19 mouse cellular contexts compared by ENCODE assay signal in genomic region chr4:71131670-71132317, GRCm38 (mm10).
DNase-seq lines count a peak whose midpoint lies in the region; ATAC-seq lines count a peak whose summit lies in the region.
"Had no signal": no experiment of that assay in that cellular context is flagged by ENCODE, and none has a peak within 500 bp of the region (broad histone marks: within the 10 kb centered on the region; RNA-seq: fewer than 3 reads in every experiment).

No protein-coding gene starts in this region.

- H3K4me2 ChIP-seq in kidney, embryonic 15.5 days = no peak overlapping the region
- H3K4me2 ChIP-seq in kidney, embryonic 16.5 days (replicated peaks; ENCODE audit: low read depth, low read length) = no peak overlapping the region
- H3K4me2 ChIP-seq in midbrain, embryonic 12.5 days (replicated peaks) = no peak overlapping the region
- no peak overlapping the region for H3K4me2 ChIP-seq in midbrain, embryonic 15.5 days
- H3K4me2 ChIP-seq: forebrain, embryonic 13.5 days; limb, embryonic 15.5 days; liver, embryonic 15.5 days had no signal

- H3K4me1 ChIP-seq in kidney, embryonic 15.5 days = 0 out of 2 replicates have a peak, but pooled peaks cover 7% of the 10 kb centered on the region
- no peaks in the 10 kb centered on the region for H3K4me1 ChIP-seq in kidney, embryonic 16.5 days (ENCODE audit: insufficient read depth, low read length)
- 0 out of 2 replicates have a peak, but pooled peaks cover 3% of the 10 kb centered on the region for H3K4me1 ChIP-seq in midbrain, embryonic 12.5 days
- no peaks in the 10 kb centered on the region for H3K4me1 ChIP-seq in midbrain, embryonic 15.5 days
- H3K4me1 ChIP-seq: liver, embryonic 15.5 days; megakaryocyte, embryonic 14.5 days had no signal

- no peak overlapping the region for H3K9ac ChIP-seq in kidney, embryonic 15.5 days
- H3K9ac ChIP-seq in kidney, embryonic 16.5 days (replicated peaks; ENCODE audit: low read length) = no peak overlapping the region
- no peak overlapping the region for H3K9ac ChIP-seq in midbrain, embryonic 12.5 days (replicated peaks)
- no peak overlapping the region for H3K9ac ChIP-seq in midbrain, embryonic 15.5 days
- H3K9ac ChIP-seq: forebrain, embryonic 13.5 days; limb, embryonic 15.5 days; liver, embryonic 15.5 days had no signal

- no peak for ATAC-seq in kidney, embryonic 15.5 days (replicated peaks; ENCODE audit: low FRiP score)
- no peak for ATAC-seq in kidney, embryonic 16.5 days (ENCODE audit: low FRiP score, low TSS enrichment)
- ATAC-seq in midbrain, embryonic 12.5 days (ENCODE audit: low FRiP score, low read depth) = peak; percentile 36; the same call in 1 of the 2 replicates
- no peak for ATAC-seq in midbrain, embryonic 15.5 days (replicated peaks)
- ATAC-seq: inflammation-experienced regulatory T-cells, adult 6 months had no signal

- DNase-seq in embryo, embryonic 11 days = peak; percentile 26
- peak; percentile 23 for DNase-seq in mesoderm, embryonic 11.5 days (ENCODE audit: low read depth, low spot score)
- DNase-seq in adrenal gland, adult (ENCODE audit: inconsistent age in 2 of 2, low spot score in 1 of 2) = no peak
- DNase-seq: adrenal gland, adult 8-10 months; cerebellum, adult 9-10 months; gastrocnemius, postnatal 36 days; kidney, adult 8-10 months; lung, postnatal 14 days; right cerebral cortex, postnatal 4 days; thymus, adult 2 months had no signal

- H3K27me3 ChIP-seq in kidney, embryonic 15.5 days = no peaks in the 10 kb centered on the region
- no peaks in the 10 kb centered on the region for H3K27me3 ChIP-seq in kidney, embryonic 16.5 days (ENCODE audit: insufficient read depth, low read length)
- H3K27me3 ChIP-seq in midbrain, embryonic 12.5 days = no peaks in the 10 kb centered on the region
- H3K27me3 ChIP-seq in midbrain, embryonic 15.5 days (replicated peaks) = no peaks in the 10 kb centered on the region
- H3K27me3 ChIP-seq: forebrain, embryonic 13.5 days; limb, embryonic 15.5 days; liver, embryonic 15.5 days; megakaryocyte, embryonic 14.5 days had no signal

- peak overlapping the region; percentile 70 for H3K27ac ChIP-seq in kidney, embryonic 15.5 days
- H3K27ac ChIP-seq in kidney, embryonic 16.5 days (ENCODE audit: low read length) = no peak overlapping the region
- H3K27ac ChIP-seq in midbrain, embryonic 12.5 days (replicated peaks) = no peak overlapping the region
- H3K27ac ChIP-seq in midbrain, embryonic 15.5 days = no peak overlapping the region
- H3K27ac ChIP-seq: forebrain, embryonic 13.5 days; limb, embryonic 15.5 days; liver, embryonic 15.5 days had no signal

- H3K9me3 ChIP-seq in kidney, embryonic 15.5 days (replicated peaks) = no peaks in the 10 kb centered on the region
- no peaks in the 10 kb centered on the region for H3K9me3 ChIP-seq in kidney, embryonic 16.5 days (ENCODE audit: low read length)
- H3K9me3 ChIP-seq in midbrain, embryonic 12.5 days = no peaks in the 10 kb centered on the region
- no peaks in the 10 kb centered on the region; the same call in 1 of the 2 replicates for H3K9me3 ChIP-seq in midbrain, embryonic 15.5 days
- H3K9me3 ChIP-seq: forebrain, embryonic 13.5 days; limb, embryonic 15.5 days; liver, embryonic 15.5 days had no signal

- no peak overlapping the region for H3K4me3 ChIP-seq in kidney, embryonic 15.5 days (replicated peaks)
- no peak overlapping the region for H3K4me3 ChIP-seq in kidney, embryonic 16.5 days (ENCODE audit: low read length)
- no peak overlapping the region for H3K4me3 ChIP-seq in midbrain, embryonic 12.5 days
- H3K4me3 ChIP-seq in midbrain, embryonic 15.5 days = no peak overlapping the region
- H3K4me3 ChIP-seq: forebrain, embryonic 13.5 days; limb, embryonic 15.5 days; liver, embryonic 15.5 days; megakaryocyte, embryonic 14.5 days had no signal

- no peaks in the 10 kb centered on the region for H3K36me3 ChIP-seq in kidney, embryonic 15.5 days
- H3K36me3 ChIP-seq in kidney, embryonic 16.5 days (ENCODE audit: insufficient read depth, low read length) = no peaks in the 10 kb centered on the region
- H3K36me3 ChIP-seq in midbrain, embryonic 12.5 days = no peaks in the 10 kb centered on the region
- no peaks in the 10 kb centered on the region for H3K36me3 ChIP-seq in midbrain, embryonic 15.5 days (replicated peaks)
- H3K36me3 ChIP-seq: limb, embryonic 15.5 days; liver, embryonic 15.5 days had no signal

- 56% methylated on average over 1 of the region's 1 CpGs for WGBS in kidney, embryonic 15.5 days
- WGBS in kidney, embryonic 16.5 days = 49% methylated on average over 1 of the region's 1 CpGs
- 55% methylated on average over 1 of the region's 1 CpGs for whole genome bisulfite sequencing in midbrain, embryonic 12.5 days
- 62% methylated on average over 1 of the region's 1 CpGs for WGBS in midbrain, embryonic 15.5 days

Comparison
In these comparisons a context has a peak if more than half of its experiments do, and no peak if none do; other contexts are left out.
1. DNase-seq: peak in embryo, embryonic 11 days (single experiment) and mesoderm, embryonic 11.5 days (single experiment); none in adrenal gland, adult (0 of 2).